Mouse (Mus musculus): ENCODE data around the gene Ndrg4.
"Not testable (repeated sequence)": the region's sequence is repeated elsewhere in the genome, so short reads cannot be mapped to it uniquely, and the experiment has no call there.

Gene Ndrg4

DNA sequence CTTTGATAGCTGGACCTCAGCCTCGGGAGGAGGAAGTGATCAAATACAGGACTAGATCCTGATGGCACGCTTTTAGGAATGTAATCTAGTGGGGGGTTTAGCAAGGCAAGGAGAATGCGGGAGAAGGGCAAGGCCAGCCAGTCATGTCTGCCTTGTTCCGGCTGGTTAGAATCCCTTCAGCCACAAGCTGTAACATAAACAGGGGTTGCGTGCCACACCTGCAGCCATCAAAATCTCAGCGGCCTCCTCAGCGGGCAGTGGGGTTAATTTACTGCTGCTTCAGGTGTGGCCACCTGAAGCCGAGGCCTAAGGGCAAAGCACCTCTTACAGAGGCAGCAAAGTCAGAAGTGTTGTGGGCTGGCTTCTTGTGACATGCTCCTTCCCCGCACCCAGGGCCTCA, at the start of gene Ndrg4:
Gene Ndrg4, plus strand, starts transcription at position 350 of the 400 bp plus-strand sequence.
- DNase-seq (ENCODE audit: low read depth) = no peak

DNA sequence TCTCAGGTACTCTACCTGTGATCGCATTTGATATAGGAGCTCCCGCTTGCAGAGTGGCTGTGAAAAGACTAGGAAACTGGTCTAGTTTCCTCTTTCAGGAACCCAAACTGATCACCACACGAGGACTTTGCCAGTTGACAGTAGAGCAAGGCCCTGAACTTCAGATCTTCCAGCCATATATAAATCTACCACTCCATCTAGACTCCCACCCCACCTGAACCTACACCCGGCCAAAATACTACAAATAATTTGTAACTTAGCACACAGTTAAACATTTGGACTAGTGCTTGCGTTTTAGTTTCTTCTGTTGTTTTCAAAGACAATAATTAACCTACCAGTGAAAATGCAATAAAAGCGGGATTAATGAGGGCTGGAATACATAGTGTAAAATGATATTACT, 43.9 kb upstream of the Ndrg4 start:
- no peak for DNase-seq (ENCODE audit: low read depth)

DNA sequence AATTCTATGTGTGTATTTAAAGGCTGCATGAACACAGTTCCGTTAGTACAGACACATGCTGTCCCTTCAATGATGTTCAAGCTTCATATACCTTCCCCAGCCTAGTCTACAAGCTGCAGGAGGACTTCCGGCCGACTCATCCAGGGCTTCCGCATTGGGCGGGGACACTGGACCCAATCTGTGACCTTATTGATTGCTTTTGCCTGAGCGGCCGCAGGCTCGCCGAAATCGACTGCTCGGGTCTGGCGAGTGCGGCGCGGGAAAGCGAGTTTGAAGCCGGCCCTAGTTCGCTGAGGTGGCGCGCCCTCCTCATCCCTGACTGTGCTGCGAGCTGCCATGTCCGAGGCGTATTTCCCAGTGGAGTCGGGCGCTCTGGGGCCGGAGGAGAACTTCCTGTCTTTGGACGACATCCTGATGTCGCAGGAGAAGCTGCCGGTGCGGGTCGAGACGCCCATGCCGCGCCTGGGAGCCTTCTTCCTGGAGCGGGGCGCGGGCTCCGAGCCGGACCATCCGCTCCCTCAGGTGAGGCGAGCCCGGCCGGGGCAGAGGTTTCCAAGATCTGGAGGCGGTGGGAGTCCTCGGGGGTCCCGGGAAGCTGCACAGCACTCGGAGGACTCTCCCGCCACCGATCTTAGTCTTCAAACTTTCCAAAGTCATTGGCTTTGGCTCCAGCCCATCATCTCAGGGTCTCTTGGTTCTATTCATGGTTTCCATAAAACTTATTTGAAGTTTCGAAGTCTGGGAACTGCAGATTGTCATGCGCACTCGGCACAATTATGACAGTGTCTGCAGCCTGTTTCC, 43.3 kb upstream of the Ndrg4 start, which contains the start of gene Gins3:
Gene Gins3, plus strand, starts transcription at position 192 of the 801 bp plus-strand sequence.
- peak; percentile 95 for DNase-seq (ENCODE audit: low read depth)

DNA sequence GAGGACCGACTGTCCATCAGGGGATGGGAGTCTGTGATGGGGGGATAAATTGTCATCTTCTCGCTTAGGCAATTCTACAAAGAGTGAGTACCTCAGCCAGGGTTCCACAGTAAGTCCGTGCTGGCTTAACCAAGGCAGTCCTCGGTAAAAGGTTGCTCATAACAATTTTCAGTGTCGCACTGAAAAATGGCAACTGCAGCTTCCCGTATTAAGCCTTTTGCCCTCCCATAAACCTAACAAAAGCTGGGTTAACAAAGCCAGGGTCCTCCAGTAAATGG, 42.8 kb upstream of the Ndrg4 start:
- no peak for DNase-seq (ENCODE audit: low read depth)

DNA sequence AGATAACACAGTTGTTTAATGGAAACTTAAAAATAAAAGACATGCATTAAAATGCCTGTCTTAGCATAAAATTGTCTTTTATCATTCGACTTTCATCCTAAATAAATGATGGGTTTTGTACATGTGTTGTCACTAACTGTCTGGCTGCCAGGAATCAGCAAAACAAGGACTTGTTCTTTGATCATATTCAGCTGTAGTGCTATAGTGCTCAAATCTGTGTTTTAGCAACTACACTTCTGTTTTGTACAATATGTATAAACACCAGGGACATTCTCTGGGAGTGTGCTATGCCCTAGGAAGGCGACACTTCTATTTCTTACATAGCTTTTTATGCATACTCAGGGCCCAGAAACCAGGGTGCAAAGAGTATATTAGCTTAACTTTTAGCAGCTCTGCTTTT, 31.8 kb upstream of the Ndrg4 start:
- no peak for DNase-seq (ENCODE audit: low read depth)

DNA sequence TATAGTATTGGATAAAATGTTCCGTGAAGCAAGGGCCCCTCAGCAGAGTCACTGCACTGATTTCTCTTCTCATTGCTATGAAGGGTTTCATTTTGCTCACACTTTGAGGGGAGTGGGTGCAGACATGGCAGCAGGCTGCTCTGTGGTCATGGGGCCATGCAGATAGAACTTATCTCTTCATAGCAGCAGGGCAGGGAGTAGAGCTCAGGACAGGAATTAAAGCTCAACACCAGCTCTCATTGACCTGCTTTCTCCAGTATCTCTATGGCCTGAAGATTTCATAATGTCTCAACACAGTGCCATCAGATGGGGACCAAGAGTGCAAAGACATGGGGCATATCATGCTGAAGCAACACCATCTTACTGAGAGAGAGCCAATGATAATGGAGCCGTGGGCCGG, 28.5 kb upstream of the Ndrg4 start:
- no peak for DNase-seq (ENCODE audit: low read depth)

DNA sequence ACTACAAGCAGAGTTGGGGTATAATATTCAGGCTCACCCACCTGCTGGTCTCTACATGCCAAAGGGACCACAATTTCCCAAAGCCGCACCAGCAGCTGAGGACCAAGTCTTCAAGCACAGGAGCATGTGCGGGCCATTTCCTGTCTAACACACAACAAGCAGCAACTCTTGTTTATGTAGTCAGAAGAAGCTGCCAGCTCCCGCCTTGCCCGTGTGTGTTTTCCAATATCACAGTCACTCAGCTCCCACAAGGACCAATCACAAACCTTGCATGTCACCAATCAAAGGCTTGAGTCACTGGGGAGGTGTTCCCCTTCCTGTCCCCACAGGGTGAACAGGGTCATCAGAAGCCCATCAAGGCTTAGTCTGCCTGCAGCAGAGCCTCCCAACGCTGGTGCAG, 23.4 kb upstream of the Ndrg4 start:
- DNase-seq (ENCODE audit: low read depth) = no peak

DNA sequence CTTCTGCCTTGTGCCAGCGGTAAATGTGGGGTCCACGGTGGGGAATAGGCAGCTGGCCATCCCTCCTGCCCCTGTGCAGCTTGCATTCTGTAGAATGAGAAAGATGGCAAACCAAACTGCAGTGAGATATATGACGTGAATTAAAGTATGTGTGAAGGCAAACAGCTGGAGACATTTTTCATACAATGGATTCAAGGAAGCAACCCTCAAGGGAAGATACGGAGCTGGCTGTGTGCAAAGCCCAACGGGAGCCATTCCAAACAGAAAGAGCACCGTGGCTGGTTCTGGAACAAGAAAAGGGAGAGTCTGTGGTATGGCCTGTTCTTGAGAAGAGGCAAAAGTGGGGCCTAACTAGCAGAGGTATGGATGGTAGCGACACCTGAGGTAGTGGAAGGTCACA, 20.9 kb upstream of the Ndrg4 start:
- no peak for DNase-seq (ENCODE audit: low read depth)

DNA sequence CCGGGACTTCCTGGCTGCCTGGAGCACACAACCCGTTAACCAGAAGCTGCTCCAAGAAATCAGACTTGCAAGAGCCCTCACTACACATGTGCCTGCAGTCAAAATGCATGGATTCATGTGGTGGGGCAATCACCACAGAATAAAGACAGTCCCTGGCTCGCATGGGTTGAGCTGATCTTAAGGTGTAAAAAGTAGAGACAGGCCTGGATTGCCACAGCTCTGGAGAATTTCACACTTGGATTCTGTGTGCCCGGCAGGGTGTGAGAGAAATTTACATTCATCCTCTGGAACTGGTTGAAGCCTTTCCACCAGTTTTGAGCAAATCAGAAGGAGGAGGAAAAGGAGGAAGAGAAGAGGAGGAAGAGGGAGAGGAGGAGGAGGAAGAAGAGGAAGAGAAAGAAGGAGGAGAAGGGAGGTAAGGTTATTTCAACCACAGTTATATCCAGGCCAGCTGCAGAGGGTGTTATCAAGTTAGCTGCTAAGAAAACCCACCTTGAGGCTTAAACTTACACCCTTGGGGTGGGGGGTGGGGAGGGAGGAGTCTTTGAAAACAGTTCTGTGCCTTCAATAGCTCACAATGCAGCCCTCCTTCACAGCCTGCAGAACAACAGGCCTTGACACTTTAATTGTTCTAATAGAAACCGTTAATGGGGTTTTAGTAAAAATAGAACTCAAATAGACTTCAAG, 20.3 kb upstream of the Ndrg4 start:
- no peak for DNase-seq (ENCODE audit: low read depth)

DNA sequence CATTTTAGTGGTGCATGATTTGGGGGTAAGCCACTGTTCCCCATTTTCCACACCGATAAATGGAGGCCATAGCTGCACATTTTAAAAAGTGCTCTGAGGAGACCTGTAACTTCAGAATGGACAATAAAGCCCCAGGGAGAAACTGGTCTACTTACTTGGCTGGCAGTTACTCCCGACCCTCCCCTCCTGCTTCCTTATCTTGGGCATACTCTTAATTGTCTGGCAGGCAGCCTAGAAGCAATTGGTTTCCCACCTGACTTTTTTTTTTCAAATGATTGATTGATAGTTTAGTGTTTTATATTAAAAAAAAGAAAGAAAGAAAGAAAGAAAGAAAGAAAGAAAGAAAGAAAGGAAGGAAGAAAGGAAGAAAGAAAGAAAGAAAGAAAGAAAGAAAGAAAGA, 19.3 kb upstream of the Ndrg4 start:
- DNase-seq (ENCODE audit: low read depth) = no peak

DNA sequence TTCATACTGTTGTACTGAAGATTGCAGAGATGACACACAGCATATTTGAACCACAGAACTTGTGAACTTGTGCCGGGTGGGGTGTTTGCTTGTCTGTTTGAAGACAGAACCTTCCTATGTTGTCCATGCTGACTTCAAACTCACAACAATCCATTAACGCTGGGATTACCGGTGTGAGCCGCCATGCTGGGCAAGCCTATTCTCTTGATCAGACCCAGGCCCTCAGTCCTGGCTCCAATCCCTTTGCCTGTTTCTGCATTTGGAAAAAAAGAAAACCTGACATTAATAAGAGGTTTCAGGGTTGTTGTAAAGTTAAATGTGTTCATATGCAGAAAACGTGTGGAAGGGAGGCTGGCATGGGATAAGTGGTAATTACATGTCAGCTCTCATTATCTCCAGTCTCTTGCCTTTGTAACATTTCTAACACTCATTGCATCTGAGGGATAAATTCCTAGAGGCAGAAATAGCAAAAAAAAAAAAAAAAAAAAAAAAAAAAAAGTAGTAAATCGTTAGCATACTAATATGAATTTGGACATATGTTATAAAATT, 16.4 kb upstream of the Ndrg4 start:
- no peak for DNase-seq (ENCODE audit: low read depth)

DNA sequence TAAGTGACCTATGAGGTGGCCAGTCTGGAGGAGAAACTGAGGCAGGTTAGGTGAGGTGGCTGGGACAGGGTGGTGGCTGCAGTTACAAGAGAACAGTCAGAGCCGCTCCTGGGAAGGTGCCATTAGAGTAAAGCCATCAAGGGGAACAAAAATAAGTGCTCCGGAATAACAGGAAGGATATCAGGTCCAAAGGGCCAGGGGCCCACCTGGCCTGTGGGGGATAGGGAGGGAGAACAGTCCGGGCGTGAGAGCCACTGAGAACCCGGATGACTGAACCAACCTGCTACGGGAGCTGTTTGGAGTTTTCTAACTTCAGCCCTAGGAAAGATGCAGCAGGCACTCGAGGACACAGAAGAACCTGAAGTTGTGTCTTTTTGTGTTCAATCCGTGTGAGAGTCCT, 15.7 kb upstream of the Ndrg4 start:
- no peak for DNase-seq (ENCODE audit: low read depth)

DNA sequence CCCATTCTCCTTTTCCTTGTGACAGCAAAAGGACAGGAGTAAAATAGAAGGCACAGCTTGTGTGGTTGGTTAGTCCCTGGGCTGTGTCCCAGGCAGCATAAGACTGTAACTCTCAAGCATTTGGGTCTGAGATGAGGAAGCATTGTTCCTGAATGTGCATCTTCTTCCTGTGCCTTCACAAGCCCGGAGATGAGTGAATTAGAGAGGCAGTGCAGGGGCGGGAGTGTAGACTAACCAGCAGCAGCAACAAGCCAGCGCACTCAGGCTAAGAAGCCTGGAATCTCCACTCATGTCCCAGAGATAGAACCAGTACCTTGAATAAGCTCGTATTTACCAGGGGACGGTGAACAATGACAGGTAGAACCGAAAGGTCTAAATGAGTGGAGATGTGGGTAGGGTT, 15.2 kb upstream of the Ndrg4 start:
- no peak for DNase-seq (ENCODE audit: low read depth)

DNA sequence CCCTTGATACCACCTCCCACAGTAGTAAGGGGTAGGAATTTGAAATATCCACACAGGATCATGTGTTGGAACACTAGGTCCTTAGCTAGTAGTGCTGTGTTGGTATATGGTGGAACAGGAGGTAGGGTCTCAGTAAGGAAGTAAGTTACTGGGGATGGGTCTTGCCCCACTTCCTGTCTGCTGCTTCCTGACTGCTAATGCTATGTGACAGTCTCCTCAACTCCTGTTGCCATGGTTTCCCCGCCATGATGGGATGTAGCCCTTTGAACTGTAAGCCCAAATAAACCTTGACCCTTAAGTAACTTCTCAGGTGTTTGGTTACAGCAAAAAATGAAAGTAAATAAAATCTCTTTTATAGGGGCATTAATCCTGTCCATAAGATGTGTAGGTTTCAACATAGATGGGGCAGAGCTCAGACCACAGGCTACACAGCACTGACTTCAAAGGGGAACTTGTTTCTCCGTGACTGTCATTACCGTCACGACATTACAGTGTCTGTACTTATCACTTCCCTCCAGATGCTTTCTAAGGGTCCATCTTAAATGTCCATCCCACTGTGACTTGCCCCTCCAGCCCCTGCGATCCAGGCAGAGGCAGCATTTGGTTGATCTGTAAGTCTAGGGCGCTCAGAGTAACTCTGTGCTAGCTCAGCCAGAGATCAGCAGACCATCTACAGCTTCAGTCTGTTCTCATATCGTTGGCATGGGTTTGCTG, 13.7 kb upstream of the Ndrg4 start:
- no peak for DNase-seq (ENCODE audit: low read depth)

DNA sequence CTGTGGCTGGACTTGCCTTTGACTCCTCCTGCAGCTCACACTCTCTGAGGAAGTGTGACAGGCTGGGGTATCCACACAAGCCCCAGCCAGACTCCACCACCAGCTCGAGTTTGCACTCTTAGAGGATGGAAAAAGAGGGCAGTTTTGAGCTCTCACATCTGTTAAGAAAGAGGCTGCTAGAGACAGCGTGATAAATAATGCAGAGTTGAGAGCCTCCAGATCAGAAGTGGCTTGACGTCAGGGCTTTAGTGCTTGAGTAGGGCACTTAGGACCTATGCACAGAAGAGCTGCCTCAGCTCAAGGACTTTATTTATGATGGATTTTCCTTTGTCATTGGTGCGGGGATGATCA, 13.2 kb upstream of the Ndrg4 start:
- DNase-seq (ENCODE audit: low read depth) = no peak

DNA sequence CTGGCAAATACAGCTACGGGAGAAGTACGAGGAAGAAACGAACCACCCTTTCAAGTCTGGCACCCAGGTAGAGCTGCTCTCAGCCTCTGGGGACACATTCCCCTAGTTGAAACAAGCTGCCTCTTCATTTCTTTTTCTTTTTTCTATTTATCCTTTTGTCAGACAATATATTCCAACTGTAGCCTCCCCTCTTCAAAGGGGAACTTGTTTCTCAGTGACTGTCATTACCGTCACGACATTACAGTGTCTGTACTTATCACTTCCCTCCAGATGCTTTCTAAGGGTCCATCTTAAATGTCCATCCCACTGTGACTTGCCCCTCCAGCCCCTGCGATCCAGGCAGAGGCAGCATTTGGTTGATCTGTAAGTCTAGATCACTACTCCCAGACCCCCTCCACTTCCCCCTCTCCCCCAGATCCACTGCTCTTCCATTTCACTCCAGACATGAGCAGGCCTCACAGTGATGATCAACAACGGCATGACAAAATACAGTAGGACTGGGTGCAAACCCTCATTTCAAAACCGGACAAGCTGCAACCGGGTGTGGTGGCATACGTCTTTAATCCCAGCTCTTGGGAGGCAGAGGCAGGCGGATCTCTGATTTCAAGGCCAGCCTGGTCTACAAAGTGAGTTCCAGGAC, 10.8 kb upstream of the Ndrg4 start:
- not testable (repeated sequence) for DNase-seq (ENCODE audit: low read depth)

DNA sequence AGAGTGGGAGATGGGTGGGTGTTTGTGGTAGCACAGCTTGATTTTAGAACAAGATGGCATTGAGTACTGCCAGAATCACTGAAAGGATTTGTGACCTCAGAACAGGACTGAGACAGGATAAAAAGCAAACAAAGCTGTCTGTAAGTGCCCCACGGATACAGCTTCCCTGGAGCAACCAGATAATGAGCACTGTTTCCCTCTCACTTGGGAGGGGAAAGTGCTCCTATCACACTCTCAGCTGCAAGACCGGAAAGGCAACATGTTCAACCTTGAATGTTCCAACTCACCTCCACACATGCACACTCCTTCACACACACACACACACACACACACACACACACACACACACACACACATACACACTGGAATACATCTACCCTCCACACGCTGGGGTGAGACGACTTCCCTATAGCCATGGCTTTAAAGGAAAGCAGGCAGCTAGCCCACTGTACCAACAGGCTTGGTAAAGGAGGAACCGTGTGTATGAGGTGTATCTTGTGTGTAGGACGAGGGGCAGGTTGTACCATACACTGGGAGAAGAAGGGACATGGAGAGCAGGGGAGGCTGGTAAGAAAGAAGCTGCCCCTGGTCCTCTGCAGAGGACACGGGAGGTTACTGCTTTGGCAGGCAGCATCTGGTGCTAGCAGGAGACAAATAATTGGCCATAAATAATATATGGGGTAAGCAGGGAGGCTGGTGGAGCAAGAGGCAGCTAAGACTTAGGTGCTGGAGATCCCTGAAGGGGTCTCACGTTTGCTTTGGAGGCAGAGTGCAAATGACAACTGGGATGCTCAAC, 8.4 kb upstream of the Ndrg4 start:
- DNase-seq (ENCODE audit: low read depth) = no peak

DNA sequence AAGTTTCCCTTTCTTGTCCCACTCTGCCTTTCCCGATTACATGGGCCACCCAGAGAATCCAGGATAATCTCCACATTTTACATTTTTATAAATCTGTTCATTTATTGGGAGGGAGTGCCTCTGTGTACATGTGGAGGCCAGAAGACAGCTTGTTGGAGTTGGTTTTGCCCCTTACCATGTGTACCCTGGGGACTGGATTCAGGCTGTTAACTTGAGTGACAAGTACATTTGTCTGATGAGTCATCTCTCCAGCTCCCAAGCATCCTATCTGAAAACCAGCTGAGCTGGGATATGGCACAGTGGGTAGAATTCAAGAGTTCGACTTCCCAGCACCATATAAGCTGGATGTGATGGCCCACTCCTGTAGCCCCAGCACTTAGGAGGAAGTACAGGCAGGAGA, 6.8 kb upstream of the Ndrg4 start:
- DNase-seq (ENCODE audit: low read depth) = no peak

DNA sequence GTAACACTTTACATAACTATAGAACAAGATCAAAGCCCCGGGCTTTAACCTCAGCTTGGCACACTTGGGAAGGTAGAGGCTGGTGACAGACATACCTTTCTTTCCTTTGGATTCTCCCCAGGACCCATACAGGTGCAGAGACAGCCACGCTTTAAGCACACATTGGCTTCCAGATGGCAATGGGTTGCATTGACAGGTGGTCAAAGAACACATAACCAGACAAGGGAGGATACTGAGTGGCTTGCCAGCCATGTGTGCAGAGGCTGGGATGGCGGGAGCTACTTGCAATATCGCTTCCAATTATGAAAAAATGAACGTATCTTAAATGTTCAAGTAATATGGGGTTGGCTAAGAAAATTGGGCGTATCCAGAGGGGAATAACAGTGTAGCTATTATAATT, 4.9 kb upstream of the Ndrg4 start:
- no peak for DNase-seq (ENCODE audit: low read depth)

DNA sequence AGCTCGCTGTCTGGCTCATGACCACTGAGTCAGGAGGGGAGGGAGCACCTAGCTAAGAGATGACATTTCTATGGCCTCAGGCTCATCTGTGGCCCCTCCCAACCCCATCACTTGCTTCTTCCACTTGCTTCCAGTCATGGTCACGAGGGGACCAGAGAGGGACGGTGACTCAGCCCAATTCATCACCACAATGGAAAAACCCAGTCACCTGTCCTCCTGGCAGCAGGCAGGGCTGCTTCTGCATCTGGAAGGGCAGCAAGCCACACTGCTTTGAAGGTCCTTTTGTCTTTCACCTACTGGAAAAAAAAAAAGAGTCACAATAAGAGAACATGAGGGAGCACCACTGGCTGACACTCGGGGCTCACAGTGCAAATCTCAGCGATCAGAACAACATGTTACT, 4.0 kb upstream of the Ndrg4 start:
- peak; percentile 17 for DNase-seq (ENCODE audit: low read depth)

DNA sequence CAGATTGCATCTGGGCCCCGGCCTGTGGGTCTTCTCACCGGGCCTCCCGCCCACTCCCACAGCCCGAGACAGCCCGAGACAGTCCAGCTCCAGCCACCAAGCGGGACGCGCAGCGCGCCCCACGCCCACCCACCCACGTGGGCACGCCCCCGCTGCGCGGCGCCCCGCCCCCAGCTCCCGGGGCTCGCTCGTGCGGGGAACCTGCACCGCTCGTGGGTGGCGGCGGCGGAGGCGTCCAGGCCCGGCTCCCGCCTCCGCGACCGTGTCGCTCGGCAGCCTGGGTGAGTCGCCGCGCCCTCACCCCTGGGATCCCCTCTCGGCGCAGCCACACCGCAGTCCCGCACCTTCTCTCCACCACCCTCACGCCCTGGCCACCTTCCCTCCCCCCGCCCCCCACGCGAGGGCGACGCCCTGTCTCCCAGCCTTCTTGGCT, 827 bp downstream of the Ndrg4 start:
- DNase-seq (ENCODE audit: low read depth) = no peak
